Mouse (Mus musculus) midbrain, embryonic 12.5 days (tissue): Measurements from ENCODE around the gene Zfp85. TPM values are rescaled to one million over a fixed set of nuclear protein-coding genes. Genes with fewer than 3 reads are reported as not detected.
"Not testable (repeated sequence)": the region's sequence is repeated elsewhere in the genome, so short reads cannot be mapped to it uniquely, and the experiment has no call there.

Experiments
- ATAC-seq: fragments of 200-750 bp; cut with Nextera tagmentation; 2 replicates; pipeline ENCODE4 v1.8.0; 2017; ENCODE audit warnings: low read depth, moderate TSS enrichment, moderate library complexity; ENCODE audit not compliant: low FRiP score
- H3K27ac ChIP-seq: fragments of 300-500 bp; sonication (generic); replicated peaks from 2 replicates; pipeline ENCODE4 v1.5.1; 2016; ENCODE audit warnings: mild to moderate bottlenecking
- H3K27me3 ChIP-seq: fragments of 300-500 bp; sonication (generic); 2 replicates; pipeline ENCODE4 v1.6.1; 2016; ENCODE audit warnings: mild to moderate bottlenecking
- H3K36me3 ChIP-seq: fragments of 300-500 bp; sonication (generic); 2 replicates; pipeline ENCODE4 v1.6.1; 2016
- H3K4me1 ChIP-seq: fragments of 300-500 bp; sonication (generic); 2 replicates; pipeline ENCODE4 v1.6.1; 2016
- H3K4me2 ChIP-seq: fragments of 300-500 bp; sonication (generic); replicated peaks from 2 replicates; pipeline ENCODE4 v1.6.1; 2016; ENCODE audit warnings: mild to moderate bottlenecking, moderate library complexity
- H3K4me3 ChIP-seq: fragments of 300-500 bp; sonication (generic); 2 replicates; pipeline ENCODE4 v1.5.1; 2016; ENCODE audit warnings: mild to moderate bottlenecking
- H3K9ac ChIP-seq: fragments of 300-500 bp; sonication (generic); replicated peaks from 2 replicates; pipeline ENCODE4 v1.6.1; 2016; ENCODE audit warnings: mild to moderate bottlenecking, moderate library complexity
- H3K9me3 ChIP-seq: fragments of 300-500 bp; sonication (generic); 2 replicates; pipeline ENCODE4 v1.6.1; 2016; ENCODE audit warnings: mild to moderate bottlenecking
- WGBS: fragments of 180-500 bp; shearing (Covaris S2); methylation state at CpG from one replicate; pipeline ENCODE4 v1.1.7; 2016; 5-methylcytosine and 5-hydroxymethylcytosine counted together
- polyA plus RNA-seq: library from polyadenylated mRNA; unstranded; fragments of >200 nt; fragmentation: Nextera tagmentation; extraction: Ambion mirVana; gene quantifications from 2 replicates; pipeline ENCODE4 v1.2.1, GENCODE M21; 2016

Zfp85 gene
- polyA plus RNA-seq, 1 experiment from 2014 or later = 7.0 TPM

DNA sequence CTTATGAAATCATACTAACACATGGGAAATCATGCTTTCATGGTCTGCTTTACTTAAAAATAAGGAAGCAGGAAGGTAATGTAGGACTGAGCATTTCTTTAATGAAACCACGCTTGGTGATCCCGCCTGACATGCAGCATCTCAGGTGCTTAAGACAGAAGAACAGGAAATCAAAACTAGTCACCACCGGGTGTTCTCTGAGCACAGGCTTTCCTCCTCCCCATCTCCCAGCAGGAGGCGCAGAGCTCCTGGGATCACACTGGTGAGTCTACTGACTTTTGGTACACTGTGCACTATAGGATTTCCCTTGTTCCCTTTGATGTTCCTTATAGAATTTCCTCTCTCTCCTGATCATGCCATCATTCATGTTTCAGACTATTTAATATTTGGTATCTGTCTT is 25.6 kb downstream of the Zfp85 start:
- H3K4me2 ChIP-seq = peak overlapping the region; percentile 69
- ATAC-seq = 0 out of 2 replicates have a peak, but pooled peaks have one; percentile 43
- not testable (repeated sequence) for H3K36me3 ChIP-seq, H3K4me1 ChIP-seq, H3K27me3 ChIP-seq, H3K27ac ChIP-seq, H3K9me3 ChIP-seq
- H3K9ac ChIP-seq = peak overlapping the region; percentile 74
- 52% methylated on average over 4 of the region's 4 CpGs for WGBS
- peak overlapping the region; percentile 63 for H3K4me3 ChIP-seq

DNA sequence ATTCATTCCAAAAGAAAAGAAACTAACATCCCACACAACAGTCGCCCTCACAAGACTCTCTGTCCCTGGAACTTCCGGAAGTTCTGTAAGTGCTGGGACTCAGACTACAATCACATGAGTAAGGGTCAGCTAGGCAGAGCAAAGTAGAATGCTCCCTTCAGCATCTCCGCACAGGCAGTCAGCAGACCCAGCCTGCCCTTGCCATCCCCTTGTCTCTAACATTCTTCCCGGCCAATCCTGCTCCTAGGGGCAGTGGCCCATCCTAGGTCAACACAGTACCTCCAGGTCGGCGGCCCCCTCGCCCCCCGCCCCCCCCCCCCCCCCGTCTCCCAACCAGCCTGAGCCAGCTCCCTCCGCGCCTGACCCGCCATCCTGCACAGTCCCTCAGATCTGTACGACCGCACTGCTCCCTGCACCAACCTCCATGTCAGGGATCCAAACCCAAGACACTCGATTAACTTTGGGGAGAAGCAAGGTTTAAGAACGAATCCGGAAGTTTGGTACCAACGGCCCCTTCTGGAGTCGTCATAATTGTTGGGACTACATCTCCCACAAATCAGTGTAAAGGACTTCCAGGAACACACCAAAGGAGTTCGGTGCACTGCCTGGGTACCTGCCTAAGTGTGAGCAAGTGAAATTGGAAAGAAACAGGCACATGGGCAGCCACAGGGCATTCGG is 26.2 kb downstream of the Zfp85 start, which contains the start of gene Zfp65:
Zfp65 (minus strand) TSS at position 533 of the 678 bp plus-strand sequence.
- WGBS = 4% methylated on average over 14 of the region's 21 CpGs
- no peaks in the 10 kb centered on the region for H3K27me3 ChIP-seq
- ATAC-seq = peak; percentile 64
- H3K9ac ChIP-seq = peak within 1 kb of the TSS; percentile 74
- no peaks in the 10 kb centered on the region for H3K36me3 ChIP-seq
- 0 out of 2 replicates have a peak, but pooled peaks cover 8% of the 10 kb centered on the region for H3K4me1 ChIP-seq
- H3K4me3 ChIP-seq = peak within 1 kb of the TSS; percentile 63
- peak within 1 kb of the TSS; percentile 69 for H3K4me2 ChIP-seq
- no peaks in the 10 kb centered on the region; the same call in 1 of the 2 replicates for H3K9me3 ChIP-seq
- H3K27ac ChIP-seq = 0 out of 2 replicates have a peak within 1 kb of the TSS, but pooled peaks have one; percentile 10

DNA sequence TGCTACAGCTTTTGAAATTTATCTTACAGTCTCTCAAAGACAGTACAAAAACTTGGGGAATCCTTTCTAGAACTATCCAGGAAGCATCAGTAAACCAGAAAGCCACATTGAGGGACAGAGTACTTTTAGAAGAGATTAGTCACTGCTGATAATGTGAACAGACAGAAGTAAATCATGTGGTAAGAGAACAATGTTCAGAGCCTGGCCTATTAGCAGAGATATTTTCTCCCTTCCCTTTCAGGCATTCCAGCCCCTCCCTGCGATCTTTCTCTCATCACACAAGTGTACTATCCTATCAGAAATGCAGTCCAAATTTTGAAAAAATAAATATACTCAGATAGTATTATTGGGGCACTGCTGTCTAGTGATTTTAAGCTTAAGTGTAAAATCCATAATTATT is 26.9 kb downstream of the Zfp85 start:
- Histone ChIP-seq H3K27ac (no peak overlapping the region), H3K4me3 (peak overlapping the region; percentile 63)

DNA sequence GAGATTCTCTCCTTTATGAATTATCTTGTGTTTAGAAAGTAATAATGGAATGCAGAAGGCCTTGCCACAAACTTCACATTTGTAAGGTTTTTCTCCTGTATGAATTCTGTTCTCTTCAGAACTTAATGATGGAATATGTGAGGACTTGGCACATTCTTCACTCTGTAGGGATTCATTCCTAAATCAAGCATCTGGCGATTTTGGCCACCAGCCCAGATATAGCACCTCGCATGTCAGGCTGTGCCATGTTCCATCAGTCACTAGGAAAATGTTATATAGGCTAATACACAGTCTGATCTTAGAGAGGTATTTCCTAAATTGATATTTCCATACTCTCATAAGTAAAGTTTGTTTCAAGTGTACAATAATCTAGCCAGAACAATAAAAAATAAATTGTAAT is 29.7 kb downstream of the Zfp85 start:
- 79% methylated on average over 2 of the region's 2 CpGs for WGBS
- not testable (repeated sequence) for ATAC-seq, H3K9me3 ChIP-seq, H3K9ac ChIP-seq, H3K4me3 ChIP-seq, H3K27ac ChIP-seq, H3K36me3 ChIP-seq, H3K4me2 ChIP-seq, H3K27me3 ChIP-seq
- H3K4me1 ChIP-seq = peaks cover 14% of the 10 kb centered on the region

More for the DNA sequence above, 26.9 kb downstream of the Zfp85 start:
- H3K4me2 ChIP-seq = peak overlapping the region; percentile 69
- 92% methylated on average over 1 of the region's 1 CpGs for WGBS
- no peaks in the 10 kb centered on the region for H3K27me3 ChIP-seq
- no peak for ATAC-seq
- peaks cover 11% of the 10 kb centered on the region for H3K4me1 ChIP-seq
- H3K9ac ChIP-seq = no peak overlapping the region
- no peaks in the 10 kb centered on the region; the same call in 1 of the 2 replicates for H3K9me3 ChIP-seq
- no peaks in the 10 kb centered on the region for H3K36me3 ChIP-seq

DNA sequence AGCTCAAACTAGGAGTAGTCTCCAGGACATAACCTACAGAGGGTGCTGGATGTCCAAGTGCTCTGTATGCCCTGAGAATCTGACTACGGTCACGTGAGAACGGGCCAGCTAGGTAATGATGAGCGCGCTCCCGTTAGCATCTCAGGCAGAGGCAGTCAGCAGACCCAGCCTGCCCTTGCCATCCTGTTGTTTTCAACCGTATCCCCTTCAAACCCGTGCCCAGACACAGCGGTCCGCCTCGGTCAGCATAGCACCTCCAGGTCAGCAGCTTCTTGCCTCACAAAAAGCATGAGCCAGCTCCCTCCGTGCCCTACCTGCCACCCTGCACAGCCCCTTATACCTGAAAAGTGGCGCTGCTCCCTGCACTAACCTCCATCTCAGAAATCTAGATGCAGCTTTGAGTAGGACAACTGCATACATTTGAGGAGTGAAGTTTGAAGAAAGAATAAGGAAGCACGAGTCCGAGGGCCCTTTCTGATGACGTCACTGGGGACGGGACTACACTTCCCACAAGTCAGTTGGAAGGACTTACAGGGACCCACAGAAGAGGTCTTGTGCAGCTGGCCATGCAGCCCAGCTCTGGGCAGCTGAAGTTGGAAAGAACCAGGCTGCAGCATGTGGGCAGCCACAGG is 31.1 kb downstream of the Zfp85 start:
- Histone ChIP-seq H3K36me3 (no peaks in the 10 kb centered on the region), H3K27ac (0 out of 2 replicates have a peak overlapping the region, but pooled peaks have one; percentile 32), H3K4me2 (peak overlapping the region; percentile 64), H3K9me3 (no peaks in the 10 kb centered on the region), H3K4me1 (peaks cover 7% of the 10 kb centered on the region), H3K4me3 (peak overlapping the region; percentile 83), H3K9ac (peak overlapping the region; percentile 78), H3K27me3 (no peaks in the 10 kb centered on the region)
- ATAC-seq = peak; percentile 96
- 0% methylated on average over 17 of the region's 17 CpGs for WGBS

Other genes with a start within 250 kb of the Zfp85 start
- gene Gm26965, start 229.1 kb downstream of the Zfp85 start, polyA plus RNA-seq = 0.22 and 0.46 TPM in 2 replicates
- 32.7 and 36.7 TPM in 2 replicates for gene Zfp87, start 229.1 kb downstream of the Zfp85 start, polyA plus RNA-seq
- gene Zfp748, start 201.4 kb downstream of the Zfp85 start, polyA plus RNA-seq = 17.7 and 19.6 TPM in 2 replicates
- 3.4 and 4.1 TPM in 2 replicates for gene Zfp729b, start 145.5 kb downstream of the Zfp85 start, polyA plus RNA-seq
- gene Gm49345, start 117.5 kb downstream of the Zfp85 start, polyA plus RNA-seq = 0.29 TPM in 1 of 2 replicates, not detected in the other
- 3.0 and 4.7 TPM in 2 replicates for gene Zfp729a, start 117.4 kb downstream of the Zfp85 start, polyA plus RNA-seq
- 16.7 and 17.4 TPM in 2 replicates for gene Zfp738, start 68.2 kb downstream of the Zfp85 start, polyA plus RNA-seq
- gene Zfp65, start 26.1 kb downstream of the Zfp85 start, polyA plus RNA-seq = 8.0 and 11.2 TPM in 2 replicates
- gene Zfp493, start 24.5 kb upstream of the Zfp85 start, polyA plus RNA-seq = 2.7 and 3.8 TPM in 2 replicates
- gene Zfp273, start 58.5 kb upstream of the Zfp85 start, polyA plus RNA-seq = 9.2 and 9.5 TPM in 2 replicates
- gene Gm10037, start 75.9 kb upstream of the Zfp85 start, polyA plus RNA-seq = 2.9 and 4.3 TPM in 2 replicates
- gene BC048507, start 108.1 kb upstream of the Zfp85 start, polyA plus RNA-seq = not detected in 2 replicates